Mouse (Mus musculus) CD4-positive helper T cell, adult 2 months (primary cell): Measurements from ENCODE around the gene Fxyd3.

Experiments
- DNase-seq: peaks from one replicate; pipeline ENCODE4 v3.0.0-alpha.2; 2012; ENCODE audit warnings: low read depth, missing footprints, low spot score

Fxyd3 gene

GRCm38 (mm10) chr7:31098697-31099611, 22.4 kb upstream of the Fxyd3 start:
- no peak for DNase-seq

GRCm38 (mm10) chr7:31097583-31098248, 21.2 kb upstream of the Fxyd3 start:
- peak; percentile 90 for DNase-seq

- DNase-seq, result no peak
These were observed 20.5 kb upstream of the Fxyd3 start for GRCm38 (mm10) chr7:31096892-31097564.

- peak; percentile 32 for DNase-seq
These were observed 18.4 kb upstream of the Fxyd3 start for GRCm38 (mm10) chr7:31094774-31095501.

- DNase-seq, result peak; percentile 82
These were observed 13.2 kb upstream of the Fxyd3 start for GRCm38 (mm10) chr7:31089721-31090120.

- no peak for DNase-seq
These were observed 11.7 kb upstream of the Fxyd3 start for GRCm38 (mm10) chr7:31088206-31088605.

GRCm38 (mm10) chr7:31087262-31087661, 10.8 kb upstream of the Fxyd3 start:
- peak; percentile 57 for DNase-seq

GRCm38 (mm10) chr7:31086175-31086755, 9.8 kb upstream of the Fxyd3 start:
- DNase-seq, result peak; percentile 50

- DNase-seq, result no peak
These were observed 8.7 kb upstream of the Fxyd3 start for GRCm38 (mm10) chr7:31085171-31085570.

- DNase-seq, result no peak
These were observed 7.6 kb upstream of the Fxyd3 start for GRCm38 (mm10) chr7:31084140-31084539.

GRCm38 (mm10) chr7:31082831-31083588, 6.5 kb upstream of the Fxyd3 start:
- DNase-seq, result no peak

- DNase-seq, result no peak
These were observed 5.6 kb upstream of the Fxyd3 start for GRCm38 (mm10) chr7:31082106-31082505.

- DNase-seq, result no peak
These were observed 4.6 kb upstream of the Fxyd3 start for GRCm38 (mm10) chr7:31081106-31081505.

- DNase-seq, result no peak
These were observed 4.1 kb upstream of the Fxyd3 start for GRCm38 (mm10) chr7:31080611-31081010.

GRCm38 (mm10) chr7:31079670-31080069, 3.2 kb upstream of the Fxyd3 start:
- DNase-seq, result no peak

- DNase-seq, result peak; percentile 34
These were observed 1.5 kb upstream of the Fxyd3 start for GRCm38 (mm10) chr7:31077885-31078445.

GRCm38 (mm10) chr7:31077470-31077869, 966 bp upstream of the Fxyd3 start:
- no peak for DNase-seq

GRCm38 (mm10) chr7:31074713-31075069, 1.8 kb downstream of the Fxyd3 start:
- no peak for DNase-seq

- no peak for DNase-seq
These were observed 2.3 kb downstream of the Fxyd3 start for GRCm38 (mm10) chr7:31074061-31074712.

- no peak for DNase-seq
These were observed 3.0 kb downstream of the Fxyd3 start for GRCm38 (mm10) chr7:31073546-31073945.
